Mouse (Mus musculus): ENCODE results near the gene Dusp1. TPM values are rescaled to one million over a fixed set of nuclear protein-coding genes. Genes with fewer than 3 reads are reported as not detected.

Gene Dusp1
- polyA plus RNA-seq, 1 experiment from 2014 or later: 19.4 TPM

DNA sequence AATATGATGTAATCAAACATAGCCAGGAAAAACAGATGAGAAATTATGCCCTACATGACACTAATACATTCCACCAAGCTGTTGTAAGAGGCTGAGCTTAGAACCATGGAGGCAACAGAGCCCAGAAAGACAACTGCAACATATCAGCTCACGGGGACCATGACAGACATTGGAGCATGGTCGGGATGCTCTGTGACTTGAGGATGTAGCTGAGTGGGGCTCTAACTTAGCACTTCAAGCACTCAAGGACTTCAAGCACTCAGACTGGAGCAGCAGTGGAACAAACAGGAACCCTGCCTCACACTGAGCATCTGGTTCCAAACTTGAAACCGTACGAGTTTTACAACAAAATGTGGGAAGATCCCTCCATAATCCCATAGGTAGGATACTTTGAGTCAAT is 46.3 kb downstream of the Dusp1 start:
- H3K4me3 ChIP-seq: no peak overlapping the region
- H3K9ac ChIP-seq: no peak overlapping the region
- no peaks in the 10 kb centered on the region for H3K27me3 ChIP-seq
- 85% methylated on average over 4 of the region's 4 CpGs for WGBS
- H3K36me3 ChIP-seq: no peaks in the 10 kb centered on the region
- ATAC-seq (ENCODE audit: insufficient number of reproducible peaks, insufficient read depth, low FRiP score, low TSS enrichment): no peak
- H3K4me1 ChIP-seq: no peaks in the 10 kb centered on the region
- no peaks in the 10 kb centered on the region for H3K9me3 ChIP-seq
- no peak overlapping the region for H3K27ac ChIP-seq
- H3K4me2 ChIP-seq (replicated peaks): no peak overlapping the region

DNA sequence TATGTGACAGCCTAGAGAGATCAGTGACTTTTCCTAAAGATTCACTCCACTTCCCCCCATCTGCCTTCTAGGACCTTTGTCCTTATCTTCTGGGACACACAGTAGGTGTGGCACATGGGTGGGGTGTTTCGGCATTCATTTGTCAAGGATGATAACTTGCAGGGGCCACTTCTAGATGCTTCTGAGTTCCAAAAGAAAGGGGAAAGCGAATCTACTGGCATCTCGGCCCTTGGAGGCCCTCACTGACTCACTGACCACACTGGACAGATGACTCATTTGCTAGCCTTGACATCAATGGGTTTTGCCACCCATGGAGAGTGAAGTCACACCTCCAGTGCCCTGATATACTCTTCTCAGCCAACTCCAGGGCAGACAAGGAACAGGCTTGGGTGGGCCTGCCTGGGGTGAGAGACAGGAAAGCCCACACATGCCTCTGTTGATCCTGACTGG is 47.3 kb downstream of the Dusp1 start:
- no peak overlapping the region for H3K4me3 ChIP-seq
- no peaks in the 10 kb centered on the region for H3K27me3 ChIP-seq
- H3K4me2 ChIP-seq (replicated peaks): no peak overlapping the region
- no peak for ATAC-seq (ENCODE audit: insufficient number of reproducible peaks, insufficient read depth, low FRiP score, low TSS enrichment)
- no peaks in the 10 kb centered on the region for H3K36me3 ChIP-seq
- H3K9me3 ChIP-seq: no peaks in the 10 kb centered on the region
- 89% methylated on average over 3 of the region's 3 CpGs for WGBS
- no peak overlapping the region for H3K9ac ChIP-seq
- no peaks in the 10 kb centered on the region for H3K4me1 ChIP-seq
- no peak overlapping the region for H3K27ac ChIP-seq

DNA sequence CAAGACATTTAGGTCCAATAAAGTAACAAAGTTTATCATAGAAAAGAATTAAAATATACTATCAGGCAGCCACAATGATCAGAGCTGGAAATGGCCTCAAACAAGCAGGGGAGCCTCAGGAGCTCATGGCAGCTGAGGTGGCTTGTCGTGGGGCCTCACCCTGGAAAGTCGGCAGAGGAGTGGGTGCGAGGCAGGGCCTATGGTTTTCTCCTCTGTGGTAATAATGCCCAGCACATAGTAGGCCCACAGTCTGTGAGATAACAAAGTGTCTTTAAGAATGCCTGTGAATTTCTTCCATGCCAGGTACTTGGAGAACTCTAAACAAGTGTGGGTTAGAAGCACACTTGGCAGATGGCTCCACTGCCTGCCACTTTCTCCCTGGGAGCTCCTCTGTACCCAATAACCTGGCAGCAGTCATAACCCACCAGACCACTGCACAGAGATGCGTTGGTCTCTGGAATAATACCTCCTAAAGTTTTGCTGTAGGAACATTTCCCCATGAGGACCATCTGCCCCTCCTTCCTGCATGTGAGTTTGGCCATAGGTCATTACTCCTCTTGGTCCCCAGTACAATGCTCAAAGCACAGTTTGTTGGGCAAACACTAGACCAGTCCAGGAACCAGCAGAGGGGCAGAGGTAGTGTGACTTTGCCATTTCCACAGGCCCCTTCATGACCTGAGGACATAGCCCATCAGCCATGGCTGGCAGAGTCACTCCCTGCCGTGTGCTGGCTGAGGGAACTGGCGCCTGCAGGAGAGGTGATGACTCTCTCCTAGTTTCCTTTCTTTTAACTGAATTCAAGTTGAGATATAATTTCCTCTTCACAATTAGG is 48.3 kb downstream of the Dusp1 start:
- H3K27me3 ChIP-seq: no peaks in the 10 kb centered on the region
- H3K4me1 ChIP-seq: peaks cover 6% of the 10 kb centered on the region; the same call in 1 of the 2 replicates
- H3K4me3 ChIP-seq: no peak overlapping the region
- WGBS: 73% methylated on average over 6 of the region's 6 CpGs
- no peak overlapping the region for H3K9ac ChIP-seq
- no peaks in the 10 kb centered on the region for H3K36me3 ChIP-seq
- H3K27ac ChIP-seq: no peak overlapping the region
- H3K4me2 ChIP-seq (replicated peaks): no peak overlapping the region
- no peaks in the 10 kb centered on the region for H3K9me3 ChIP-seq
- no peak for ATAC-seq (ENCODE audit: insufficient number of reproducible peaks, insufficient read depth, low FRiP score, low TSS enrichment)

DNA sequence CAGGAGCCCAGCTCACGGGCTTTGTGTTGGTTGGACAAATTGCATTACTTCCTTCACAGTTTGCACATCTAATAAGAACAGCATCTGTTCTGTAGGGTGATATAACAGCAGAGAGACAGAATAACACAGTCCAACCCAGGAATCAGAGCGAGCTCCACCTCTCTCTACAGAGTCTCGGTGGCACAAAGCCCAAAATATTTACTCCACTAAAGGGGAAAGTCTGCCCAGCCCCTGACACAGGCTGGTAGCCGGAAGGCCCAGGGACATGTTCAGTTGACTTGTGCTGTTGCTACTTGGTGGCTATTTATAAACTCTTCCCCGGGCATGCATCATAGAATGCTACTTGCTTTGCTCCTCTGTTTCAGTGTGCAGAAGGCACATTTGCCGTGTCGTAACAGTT is 49.0 kb downstream of the Dusp1 start:
- peaks cover 6% of the 10 kb centered on the region; the same call in 1 of the 2 replicates for H3K4me1 ChIP-seq
- H3K4me2 ChIP-seq (replicated peaks): no peak overlapping the region
- H3K27ac ChIP-seq: no peak overlapping the region
- no peak overlapping the region for H3K9ac ChIP-seq
- WGBS: 78% methylated on average over 7 of the region's 7 CpGs
- H3K9me3 ChIP-seq: no peaks in the 10 kb centered on the region
- no peaks in the 10 kb centered on the region for H3K27me3 ChIP-seq
- H3K36me3 ChIP-seq: no peaks in the 10 kb centered on the region
- H3K4me3 ChIP-seq: no peak overlapping the region
- no peak for ATAC-seq (ENCODE audit: insufficient number of reproducible peaks, insufficient read depth, low FRiP score, low TSS enrichment)

DNA sequence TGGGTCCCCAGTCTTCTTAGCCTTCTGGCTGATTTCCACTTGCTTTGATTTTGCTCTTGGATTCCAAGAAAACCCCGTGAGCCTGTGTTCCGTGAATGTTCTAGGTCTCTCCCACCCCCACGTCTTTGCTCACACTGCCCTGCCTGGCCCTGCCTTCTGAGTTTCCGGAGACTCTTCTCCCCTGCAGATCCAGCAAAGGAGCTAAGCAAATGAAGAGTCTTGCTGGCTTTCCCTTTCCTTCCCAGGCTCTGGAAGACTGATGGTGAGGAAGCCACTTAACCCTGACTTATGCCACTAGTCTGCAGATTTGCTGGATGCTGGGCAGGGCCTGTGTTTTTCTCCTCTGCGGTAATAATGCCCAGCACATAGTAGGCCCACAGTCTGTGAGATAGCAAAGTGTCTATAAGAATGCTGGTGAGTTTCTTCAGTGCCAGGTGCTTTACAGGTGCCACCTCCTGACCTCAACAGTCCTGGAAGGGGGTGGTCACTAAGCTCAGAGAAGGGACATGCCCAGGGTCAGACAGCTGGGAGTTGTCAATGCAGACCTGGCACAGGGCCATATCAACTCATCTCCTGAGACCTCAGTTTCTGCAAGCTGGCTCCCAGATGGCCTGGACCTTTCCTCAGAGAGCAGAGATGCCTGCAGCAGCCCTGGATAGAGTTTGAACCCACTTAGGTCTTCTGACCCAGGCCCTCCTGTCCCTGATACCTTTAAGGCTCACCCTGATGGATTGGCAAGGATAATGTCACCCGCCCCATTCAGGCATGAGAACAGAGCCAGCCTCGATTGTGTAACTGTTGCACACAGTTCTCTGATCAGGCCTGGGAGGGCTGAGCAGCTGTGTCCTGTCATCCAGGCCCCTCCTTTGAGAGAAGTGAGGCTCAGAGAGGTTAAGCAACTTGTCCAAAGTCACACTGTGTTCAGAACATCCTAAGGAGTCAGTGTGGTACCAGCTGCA is 49.8 kb downstream of the Dusp1 start:
- Histone ChIP-seq H3K36me3 (no peaks in the 10 kb centered on the region), H3K4me3 (no peak overlapping the region), H3K27me3 (no peaks in the 10 kb centered on the region), H3K9ac (no peak overlapping the region), H3K4me1 (peaks cover 6% of the 10 kb centered on the region; the same call in 1 of the 2 replicates), H3K9me3 (no peaks in the 10 kb centered on the region), H3K4me2 (replicated peaks) (no peak overlapping the region), H3K27ac (no peak overlapping the region)
- WGBS: 71% methylated on average over 7 of the region's 7 CpGs
- no peak for ATAC-seq (ENCODE audit: insufficient number of reproducible peaks, insufficient read depth, low FRiP score, low TSS enrichment)

DNA sequence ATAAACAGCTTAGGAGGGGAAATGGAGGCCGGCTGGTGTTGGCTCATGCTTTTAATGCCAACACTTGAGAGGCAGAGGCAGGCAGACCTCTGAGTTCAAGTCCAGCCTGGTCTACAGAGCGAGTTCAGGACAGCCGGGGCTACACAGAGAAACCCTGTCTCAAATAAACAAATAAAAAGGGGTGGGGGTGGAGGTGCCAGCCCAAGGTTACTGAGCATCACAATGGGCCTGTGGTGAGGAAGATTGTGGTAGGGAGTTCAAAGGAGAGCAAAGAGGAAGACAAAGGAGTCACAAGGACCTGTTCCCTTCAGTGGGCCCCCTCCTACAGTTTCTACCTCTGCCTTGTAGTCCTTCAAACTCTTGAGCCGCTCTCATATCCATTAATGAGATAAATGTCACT is 50.7 kb downstream of the Dusp1 start:
- H3K36me3 ChIP-seq: no peaks in the 10 kb centered on the region
- H3K27ac ChIP-seq: no peak overlapping the region
- H3K4me2 ChIP-seq (replicated peaks): no peak overlapping the region
- H3K9me3 ChIP-seq: no peaks in the 10 kb centered on the region
- H3K27me3 ChIP-seq: no peaks in the 10 kb centered on the region
- H3K4me1 ChIP-seq: peaks cover 14% of the 10 kb centered on the region
- WGBS: 64% methylated on average over 4 of the region's 4 CpGs
- no peak overlapping the region for H3K9ac ChIP-seq
- H3K4me3 ChIP-seq: no peak overlapping the region
- ATAC-seq (ENCODE audit: insufficient number of reproducible peaks, insufficient read depth, low FRiP score, low TSS enrichment): no peak

DNA sequence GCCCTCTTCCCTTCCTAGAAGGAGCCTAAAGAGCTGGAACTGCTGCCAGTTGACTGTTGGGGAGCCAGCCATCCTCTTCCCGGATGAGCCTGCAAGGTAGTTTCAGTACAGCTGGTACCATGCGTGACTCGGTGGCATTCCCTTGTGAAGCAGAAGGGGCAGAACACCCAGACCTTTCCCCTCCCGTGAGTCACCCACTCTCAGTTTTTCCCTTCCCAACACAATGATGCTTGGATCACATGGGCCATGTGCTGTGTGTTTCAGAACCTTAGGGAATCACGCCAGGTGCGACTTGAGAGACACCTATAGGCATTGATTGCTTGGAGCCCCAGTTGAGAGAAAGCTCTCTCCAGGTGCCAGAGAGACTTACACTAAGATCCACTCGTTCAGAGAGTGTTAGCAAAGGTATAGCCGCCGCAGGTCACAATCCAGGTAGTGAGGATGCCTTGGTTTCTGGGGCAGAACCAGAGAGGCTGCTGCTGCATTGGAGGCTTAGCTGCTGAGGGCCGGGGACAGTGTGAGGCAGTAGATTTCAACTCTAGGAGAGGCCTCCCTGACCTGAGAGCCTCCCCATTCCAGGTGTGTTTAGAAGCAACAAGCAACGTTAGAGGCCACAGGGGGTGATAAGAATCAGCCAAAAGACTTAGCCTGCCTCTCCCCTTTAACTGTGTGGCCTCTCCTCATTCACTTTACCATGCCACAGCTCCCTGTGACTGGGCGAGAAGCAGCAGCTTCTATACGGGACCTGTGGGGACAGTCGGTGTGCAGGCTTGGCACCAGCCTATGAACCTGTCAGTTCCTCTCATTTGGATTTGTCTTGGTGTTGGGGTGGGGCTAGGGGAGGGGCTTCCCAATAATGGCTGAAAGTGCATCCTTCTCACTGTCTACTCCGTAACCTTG is 51.5 kb downstream of the Dusp1 start:
- H3K27ac ChIP-seq: no peak overlapping the region

DNA sequence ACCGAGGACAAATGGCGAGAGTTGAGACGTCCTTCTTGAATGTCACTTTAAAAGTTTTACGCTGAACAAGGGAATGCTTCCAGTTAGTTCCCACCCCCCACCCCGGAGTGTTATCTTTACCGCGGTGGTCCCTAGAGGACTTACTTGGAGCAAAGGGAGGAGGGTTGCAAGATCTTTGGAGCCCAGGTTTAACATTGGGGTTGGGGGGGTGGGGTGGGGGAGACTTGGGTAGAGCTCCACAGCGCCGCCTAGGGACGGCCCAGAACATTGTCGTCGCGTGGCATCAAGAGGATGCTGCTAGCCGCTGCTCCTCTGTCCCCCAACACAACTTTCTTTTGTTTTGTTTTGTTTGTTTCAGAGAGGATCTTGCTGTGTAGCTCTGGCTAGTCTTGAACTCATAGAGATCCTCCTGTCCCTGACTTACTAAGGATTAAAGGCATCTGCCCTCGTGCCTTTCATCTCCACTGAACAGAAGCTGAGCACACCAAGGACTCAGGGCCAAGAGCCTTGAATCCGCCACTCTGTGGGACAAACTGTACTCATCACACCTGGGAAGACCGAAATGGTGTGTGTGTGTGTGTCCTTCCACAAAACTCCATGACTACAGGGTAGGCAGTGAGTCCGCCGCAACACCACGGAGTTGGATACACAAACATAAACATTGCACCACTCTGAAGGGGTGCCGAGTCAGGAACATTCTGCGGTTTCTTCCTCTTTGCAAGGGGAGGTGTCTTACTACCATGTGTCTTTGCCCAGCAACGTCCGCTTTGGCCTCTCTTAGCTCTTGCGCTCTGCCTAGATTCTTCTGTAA is 52.8 kb downstream of the Dusp1 start:
- H3K4me3 ChIP-seq: peak overlapping the region; percentile 80
- H3K9ac ChIP-seq: 0 out of 2 replicates have a peak overlapping the region, but pooled peaks have one; percentile 81
- H3K4me2 ChIP-seq (replicated peaks): peak overlapping the region; percentile 81
- 27% methylated on average over 25 of the region's 25 CpGs for WGBS
- 0 out of 2 replicates have a peak, but pooled peaks have one; percentile 0 for ATAC-seq (ENCODE audit: insufficient number of reproducible peaks, insufficient read depth, low FRiP score, low TSS enrichment)
- peak overlapping the region; percentile 96 for H3K27ac ChIP-seq
- H3K4me1 ChIP-seq: peaks cover 32% of the 10 kb centered on the region
- H3K27me3 ChIP-seq: no peaks in the 10 kb centered on the region
- H3K9me3 ChIP-seq: no peaks in the 10 kb centered on the region
- peaks cover 5% of the 10 kb centered on the region; the same call in 1 of the 2 replicates for H3K36me3 ChIP-seq

More for the DNA sequence above, 51.5 kb downstream of the Dusp1 start:
- peaks cover 5% of the 10 kb centered on the region; the same call in 1 of the 2 replicates for H3K36me3 ChIP-seq
- no peak overlapping the region for H3K4me3 ChIP-seq
- H3K4me1 ChIP-seq: peaks cover 22% of the 10 kb centered on the region
- H3K9ac ChIP-seq: no peak overlapping the region
- no peak overlapping the region for H3K4me2 ChIP-seq (replicated peaks)
- no peak for ATAC-seq (ENCODE audit: insufficient number of reproducible peaks, insufficient read depth, low FRiP score, low TSS enrichment)
- 76% methylated on average over 15 of the region's 15 CpGs for WGBS
- no peaks in the 10 kb centered on the region for H3K27me3 ChIP-seq
- no peaks in the 10 kb centered on the region for H3K9me3 ChIP-seq

DNA sequence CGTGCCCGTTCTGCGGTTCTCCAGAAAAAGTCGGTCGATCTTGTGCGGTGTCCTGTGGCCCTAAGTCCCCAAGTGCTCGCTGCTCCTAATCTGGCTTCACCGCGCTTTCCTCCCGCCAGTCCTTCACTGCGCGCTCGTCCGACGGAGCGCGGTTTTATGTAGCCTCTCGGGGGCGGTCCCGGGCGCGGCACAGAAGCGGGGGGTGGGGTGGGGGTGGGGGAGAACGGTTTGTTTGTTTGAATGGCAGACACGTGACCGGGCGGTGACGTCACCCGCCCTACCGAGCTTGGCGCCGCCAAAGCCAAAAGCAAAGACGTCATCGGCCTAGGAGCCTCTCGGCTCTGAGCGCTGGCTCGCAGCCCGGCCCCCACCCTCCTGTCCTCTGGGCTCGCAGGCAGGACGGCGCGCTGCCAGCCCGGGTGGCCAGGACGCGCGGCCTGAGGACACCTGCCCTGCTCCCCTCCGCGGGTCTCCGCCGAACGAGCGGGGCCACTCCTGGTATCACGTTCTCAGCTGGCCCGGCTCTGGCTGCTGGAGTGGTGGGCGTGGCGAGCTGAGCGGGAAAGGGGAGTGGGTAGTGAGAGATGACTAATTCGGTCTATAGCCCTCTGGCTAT is 53.5 kb downstream of the Dusp1 start:
- H3K9me3 ChIP-seq: no peaks in the 10 kb centered on the region
- H3K36me3 ChIP-seq: peaks cover 5% of the 10 kb centered on the region; the same call in 1 of the 2 replicates
- peak overlapping the region; percentile 80 for H3K4me3 ChIP-seq
- H3K27me3 ChIP-seq: no peaks in the 10 kb centered on the region
- peak; percentile 83 for ATAC-seq (ENCODE audit: insufficient number of reproducible peaks, insufficient read depth, low FRiP score, low TSS enrichment)
- H3K9ac ChIP-seq: peak overlapping the region; percentile 81
- WGBS: under 1% methylated on average over 58 of the region's 58 CpGs
- H3K4me2 ChIP-seq (replicated peaks): peak overlapping the region; percentile 81
- peak overlapping the region; percentile 96 for H3K27ac ChIP-seq
- peaks cover 39% of the 10 kb centered on the region for H3K4me1 ChIP-seq

DNA sequence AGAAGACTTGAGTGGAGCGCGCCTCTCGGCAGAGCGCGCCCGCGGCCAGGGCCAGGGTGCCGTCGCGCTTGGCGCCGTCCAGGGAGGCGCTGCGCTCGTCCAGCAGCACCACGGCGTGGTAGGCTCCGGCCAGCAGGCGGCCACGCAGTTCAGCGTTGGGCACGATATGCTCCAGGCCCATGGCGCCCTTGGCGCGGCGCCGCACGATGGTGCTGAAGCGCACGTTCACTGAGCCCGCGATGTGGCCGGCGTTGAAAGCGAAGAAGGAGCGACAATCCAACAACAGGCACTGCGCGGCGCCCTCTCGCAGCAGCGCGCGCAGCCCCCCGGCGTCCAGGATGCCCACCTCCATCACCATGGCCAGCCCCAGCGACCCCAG is 54.0 kb downstream of the Dusp1 start:
- Histone ChIP-seq H3K36me3 (peaks cover 5% of the 10 kb centered on the region; the same call in 1 of the 2 replicates), H3K27ac (peak overlapping the region; percentile 96), H3K4me2 (replicated peaks) (peak overlapping the region; percentile 81), H3K9ac (peak overlapping the region; percentile 81), H3K4me1 (peaks cover 42% of the 10 kb centered on the region), H3K9me3 (no peaks in the 10 kb centered on the region), H3K4me3 (peak overlapping the region; percentile 80), H3K27me3 (no peaks in the 10 kb centered on the region)
- peak; percentile 78 for ATAC-seq (ENCODE audit: insufficient number of reproducible peaks, insufficient read depth, low FRiP score, low TSS enrichment)
- 0% methylated on average over 46 of the region's 46 CpGs for WGBS

All from embryonic facial prominence, embryonic 12.5 days (tissue).